Mouse (Mus musculus) gastrocnemius, adult 2 months (tissue): ENCODE results near the gene Klhdc8a. TPM values are rescaled to one million over a fixed set of nuclear protein-coding genes. Genes with fewer than 3 reads are reported as not detected.

ENCODE experiments used
- DNase-seq: peaks from one replicate; pipeline ENCODE4 v3.0.0; 2022
- H3K27ac ChIP-seq: fragments of 200-600 bp; 2 replicates; pipeline ENCODE4 v1.8.1; 2022; ENCODE audit warnings: mild to moderate bottlenecking
- H3K4me3 ChIP-seq: fragments of 200-600 bp; 2 replicates; pipeline ENCODE4 v1.8.1; 2022; ENCODE audit warnings: mild to moderate bottlenecking, moderate library complexity
- CTCF ChIP-seq: fragments of 200-600 bp; IDR thresholded peaks from 2 replicates; pipeline ENCODE4 v1.8.1; 2022; ENCODE audit warnings: antibody characterized with exemption, mild to moderate bottlenecking, moderate library complexity
- intact Hi-C: fragments of 180-260 bp; cut with DNase I; formaldehyde crosslinking; loops from one replicate; pipeline ENCODE4 v1.15.1; 2025
- total RNA-seq, 2 experiments: library from RNA; stranded (reverse); gene quantifications; 2 replicates each; pipeline ENCODE4 v1.2.3; 2021

The Klhdc8a gene
- total RNA-seq, 2 experiments from 2014 or later, result 0.13 to 0.31 TPM

DNA sequence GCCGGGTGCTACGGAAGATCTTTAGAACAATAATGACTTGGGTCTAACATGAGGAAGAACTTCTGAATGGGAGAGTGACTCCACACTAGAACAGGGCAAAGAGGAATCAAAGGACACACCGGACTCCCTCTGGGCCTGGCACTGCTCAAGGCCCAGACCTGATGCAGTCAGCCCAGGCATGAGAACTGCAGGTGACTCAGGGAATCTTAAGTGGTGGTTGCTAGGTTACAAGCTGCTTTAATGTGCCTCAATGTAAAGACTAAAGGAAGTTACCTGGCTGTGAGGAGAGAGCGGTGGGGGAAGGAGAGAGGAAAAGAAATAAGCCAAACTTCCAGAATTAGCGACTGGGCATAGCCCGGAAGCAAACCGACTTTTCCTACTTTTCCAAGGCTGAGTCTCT, 2.9 kb upstream of the Klhdc8a start:
- Histone ChIP-seq H3K4me3 (no peak overlapping the region), H3K27ac (no peak overlapping the region)
- DNase-seq, result no peak
- intact Hi-C loops, result no loop called here
- TF ChIP-seq CTCF, result no peak

DNA sequence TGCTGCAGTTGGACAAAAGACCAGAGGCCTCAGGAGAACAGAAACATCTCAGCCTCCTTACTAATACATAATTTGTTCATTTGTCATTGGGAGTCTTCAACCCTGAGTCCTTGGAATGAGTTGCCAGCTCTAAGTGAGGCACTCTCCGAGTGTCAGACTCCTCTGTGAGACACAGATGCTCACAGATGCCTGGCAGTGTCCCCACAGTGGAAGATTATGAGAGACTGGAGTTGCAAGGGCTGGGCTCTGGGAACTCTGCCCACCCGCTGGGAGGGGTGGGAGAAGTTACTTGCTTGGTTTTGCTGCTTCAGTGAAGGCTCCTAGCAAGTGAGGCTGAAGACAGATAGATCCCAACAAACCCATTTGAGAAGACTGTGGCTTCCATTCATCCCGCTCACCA, 2.4 kb upstream of the Klhdc8a start:
- peak; percentile 74 for DNase-seq
- H3K27ac ChIP-seq, result no peak overlapping the region
- intact Hi-C loops, result no loop called here

GRCm38 (mm10) chr1:132298801-132299464, 507 bp downstream of the Klhdc8a start:
- peak; percentile 67 for DNase-seq
- intact Hi-C loops, result no loop called here
- H3K4me3 ChIP-seq, result peak overlapping the region; percentile 84
- peak overlapping the region; percentile 71 for H3K27ac ChIP-seq
- TF ChIP-seq CTCF, result no peak

More for the DNA sequence above, 2.4 kb upstream of the Klhdc8a start:
- H3K4me3 ChIP-seq, result no peak overlapping the region
- no peak for TF ChIP-seq CTCF

GRCm38 (mm10) chr1:132299744-132300143, 1.3 kb downstream of the Klhdc8a start:
- DNase-seq, result no peak
- H3K4me3 ChIP-seq, result no peak overlapping the region

GRCm38 (mm10) chr1:132301242-132301641, 2.8 kb downstream of the Klhdc8a start:
- no peak for TF ChIP-seq CTCF
- DNase-seq, result no peak
- intact Hi-C loops, result no loop called here

More at GRCm38 (mm10) chr1:132299744-132300143, 1.3 kb downstream of the Klhdc8a start:
- TF ChIP-seq CTCF, result no peak
- H3K27ac ChIP-seq, result no peak overlapping the region
- intact Hi-C loops, result no loop called here

DNA sequence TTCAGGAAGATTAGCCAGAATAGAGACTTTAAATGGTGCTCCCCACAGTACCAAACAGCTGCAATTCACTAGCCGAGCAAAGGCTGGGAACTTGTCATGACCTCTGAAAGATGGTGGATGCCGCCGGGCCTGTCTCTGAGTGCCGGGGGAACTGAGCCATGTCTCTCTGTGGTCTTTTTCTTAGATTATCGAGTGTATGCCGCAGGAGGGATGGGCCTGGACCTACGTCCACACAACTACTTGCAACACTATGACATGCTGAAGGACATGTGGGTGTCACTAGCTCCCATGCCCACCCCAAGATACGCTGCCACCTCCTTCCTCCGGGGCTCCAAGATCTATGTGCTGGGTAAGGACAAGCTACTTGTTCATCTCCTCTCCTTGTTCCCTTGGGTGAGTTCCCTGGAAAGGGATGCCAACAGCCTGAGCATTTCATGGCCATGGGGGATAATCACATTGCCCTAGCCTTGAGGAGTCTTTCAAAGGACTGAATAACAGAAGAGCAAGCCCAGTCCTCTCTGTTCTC, 4.0 kb downstream of the Klhdc8a start:
- Histone ChIP-seq H3K4me3 (no peak overlapping the region), H3K27ac (no peak overlapping the region)
- no peak for TF ChIP-seq CTCF
- intact Hi-C loops, result no loop called here
- DNase-seq, result no peak

More at GRCm38 (mm10) chr1:132301242-132301641, 2.8 kb downstream of the Klhdc8a start:
- Histone ChIP-seq H3K4me3 (no peak overlapping the region), H3K27ac (no peak overlapping the region)

DNA sequence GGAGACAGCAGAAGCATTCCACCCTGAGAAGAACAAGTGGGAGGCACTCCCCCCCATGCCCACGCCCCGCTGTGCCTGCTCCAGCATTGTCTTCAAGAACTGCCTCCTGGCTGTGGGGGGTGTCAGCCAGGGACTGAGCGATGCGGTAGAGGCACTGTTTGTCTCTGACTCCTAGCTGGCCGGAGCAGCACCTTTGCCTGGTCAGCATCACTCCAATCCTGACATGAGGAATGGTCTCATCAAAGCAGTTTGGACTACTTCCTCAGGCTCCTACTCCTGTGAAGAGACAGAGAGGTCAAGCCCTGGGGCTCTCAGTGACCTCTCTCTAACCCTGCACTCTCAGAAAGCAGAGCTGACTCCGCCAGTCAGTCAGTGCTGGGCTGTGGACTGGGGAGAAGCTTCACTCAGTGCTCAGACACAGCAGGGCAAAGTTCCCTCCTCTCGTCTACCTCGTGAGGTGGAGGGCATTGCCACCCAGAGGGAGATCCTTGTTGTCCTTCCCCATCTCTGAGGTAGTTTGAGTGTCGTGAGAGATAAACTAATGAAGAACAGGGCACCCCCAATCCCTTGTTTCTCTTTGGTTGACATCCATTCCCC, 6.3 kb downstream of the Klhdc8a start:
- intact Hi-C loops, result no loop called here
- Histone ChIP-seq H3K4me3 (no peak overlapping the region), H3K27ac (no peak overlapping the region)
- DNase-seq, result no peak
- TF ChIP-seq CTCF, result no peak

DNA sequence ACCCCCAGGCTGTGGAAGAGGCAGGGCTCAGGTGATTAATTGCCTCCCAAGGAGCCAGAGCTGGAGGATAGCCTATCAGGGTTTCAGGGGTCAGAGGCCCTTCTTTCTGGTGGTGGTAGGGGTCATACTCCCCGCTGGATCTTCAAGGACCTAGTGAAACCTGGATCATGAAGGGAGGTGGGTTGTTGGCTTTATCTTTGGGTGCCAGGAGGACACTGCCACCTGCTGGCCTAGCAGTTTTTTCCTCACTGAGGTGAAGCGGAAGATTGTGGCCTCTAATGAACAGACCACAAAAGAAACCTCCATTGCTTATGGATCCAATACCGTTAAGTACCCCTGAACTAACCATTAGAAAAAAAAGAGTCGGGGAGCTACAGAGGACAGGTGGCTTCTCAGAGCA, 7.7 kb downstream of the Klhdc8a start:
- peak; percentile 79 for TF ChIP-seq CTCF
- intact Hi-C loops, result loop anchor here (1.0 to 2.0 kb wide), 2 partner anchors 94 to 147 kb away; no protein-coding TSS in a partner anchor

DNA sequence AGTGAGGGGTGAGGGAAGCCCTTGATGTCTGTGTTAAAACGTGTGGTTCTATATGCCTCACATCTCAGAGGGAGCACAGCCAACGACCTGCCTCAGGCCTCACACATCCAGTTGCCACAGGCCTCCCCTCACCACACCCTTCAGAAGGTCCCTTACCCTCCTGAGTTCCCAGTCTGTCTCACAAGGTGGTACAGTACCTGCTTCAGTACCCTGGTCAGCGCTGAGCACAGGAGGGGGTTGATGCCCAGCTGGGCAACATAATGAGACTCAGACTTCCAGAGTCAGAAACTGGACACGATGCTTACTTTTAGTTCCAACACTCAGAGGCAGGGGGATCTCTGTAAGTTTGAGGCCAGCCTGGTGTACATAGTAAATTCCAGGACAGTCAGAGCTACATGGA, 8.4 kb downstream of the Klhdc8a start:
- intact Hi-C loops, result loop anchor here (1.0 to 2.0 kb wide), 2 partner anchors 95 to 148 kb away; no protein-coding TSS in a partner anchor
- H3K4me3 ChIP-seq, result no peak overlapping the region
- DNase-seq, result no peak
- H3K27ac ChIP-seq, result no peak overlapping the region
- no peak for TF ChIP-seq CTCF

More for the DNA sequence above, 7.7 kb downstream of the Klhdc8a start:
- no peak overlapping the region for H3K4me3 ChIP-seq
- peak; percentile 62 for DNase-seq
- no peak overlapping the region for H3K27ac ChIP-seq

DNA sequence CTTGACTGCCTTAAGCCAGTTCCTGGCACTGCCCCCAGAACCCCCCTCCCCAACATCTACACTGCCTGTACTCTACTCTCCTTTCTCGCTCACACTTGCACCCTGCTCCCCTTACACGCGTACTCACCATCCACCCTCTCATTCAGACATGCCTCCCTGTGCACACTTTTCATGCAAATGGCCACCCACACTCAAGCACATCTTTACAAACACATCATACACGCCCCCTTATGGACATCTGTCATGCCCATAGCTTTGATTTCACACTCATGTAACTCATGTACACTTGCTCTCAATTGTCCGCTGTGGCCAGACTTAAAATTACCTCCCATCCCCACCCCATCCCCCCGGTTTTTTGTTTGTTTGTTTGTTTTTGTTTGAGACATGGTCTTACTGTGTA, 9.5 kb downstream of the Klhdc8a start:
- Histone ChIP-seq H3K4me3 (no peak overlapping the region), H3K27ac (no peak overlapping the region)
- intact Hi-C loops, result loop anchor here (2.0 kb wide), 1 partner anchor 149 kb away; no protein-coding TSS in a partner anchor
- no peak for TF ChIP-seq CTCF
- no peak for DNase-seq

DNA sequence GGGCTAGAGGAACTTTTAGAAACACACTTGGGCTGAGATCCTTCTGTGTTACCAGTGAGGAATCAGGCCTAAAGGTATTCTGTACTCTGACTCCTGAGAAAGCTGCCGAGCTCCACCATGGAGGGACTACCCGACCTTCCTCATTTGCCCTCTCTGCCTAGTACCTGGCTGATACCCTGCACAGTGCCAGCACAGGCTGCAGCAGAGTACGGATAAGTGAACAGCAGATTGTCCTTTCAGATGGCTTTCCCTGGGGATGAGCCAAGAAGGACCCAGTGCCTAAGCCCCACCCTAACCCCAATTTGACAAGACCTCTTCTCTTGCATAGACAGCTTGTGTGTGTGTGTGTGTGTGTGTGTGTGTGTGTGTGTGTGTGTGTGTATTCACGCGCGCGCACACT, 10.2 kb downstream of the Klhdc8a start:
- Histone ChIP-seq H3K4me3 (no peak overlapping the region), H3K27ac (no peak overlapping the region)
- DNase-seq, result no peak
- TF ChIP-seq CTCF, result no peak
- intact Hi-C loops, result no loop called here

DNA sequence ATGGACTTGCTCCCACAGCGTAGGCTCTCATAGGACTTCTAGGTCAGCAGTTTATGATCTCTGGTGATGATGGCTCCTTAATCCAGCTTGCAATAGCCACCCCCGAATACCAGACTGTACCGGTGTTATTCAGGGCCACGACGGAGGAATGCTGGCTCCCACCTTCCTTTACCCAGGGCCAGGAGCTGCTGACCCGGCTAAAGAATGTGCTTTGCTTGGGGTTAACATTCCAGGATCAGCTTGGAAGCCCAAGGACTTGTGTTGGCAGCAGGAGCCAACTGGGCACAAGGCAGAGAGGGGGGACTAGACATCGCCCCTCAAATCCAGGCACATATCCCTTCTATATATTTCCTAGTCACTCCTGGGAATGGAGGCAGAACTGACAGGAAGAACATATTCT, 12.3 kb downstream of the Klhdc8a start:
- no peak overlapping the region for H3K4me3 ChIP-seq
- no peak overlapping the region for H3K27ac ChIP-seq
- intact Hi-C loops, result no loop called here
- DNase-seq, result no peak
- no peak for TF ChIP-seq CTCF

DNA sequence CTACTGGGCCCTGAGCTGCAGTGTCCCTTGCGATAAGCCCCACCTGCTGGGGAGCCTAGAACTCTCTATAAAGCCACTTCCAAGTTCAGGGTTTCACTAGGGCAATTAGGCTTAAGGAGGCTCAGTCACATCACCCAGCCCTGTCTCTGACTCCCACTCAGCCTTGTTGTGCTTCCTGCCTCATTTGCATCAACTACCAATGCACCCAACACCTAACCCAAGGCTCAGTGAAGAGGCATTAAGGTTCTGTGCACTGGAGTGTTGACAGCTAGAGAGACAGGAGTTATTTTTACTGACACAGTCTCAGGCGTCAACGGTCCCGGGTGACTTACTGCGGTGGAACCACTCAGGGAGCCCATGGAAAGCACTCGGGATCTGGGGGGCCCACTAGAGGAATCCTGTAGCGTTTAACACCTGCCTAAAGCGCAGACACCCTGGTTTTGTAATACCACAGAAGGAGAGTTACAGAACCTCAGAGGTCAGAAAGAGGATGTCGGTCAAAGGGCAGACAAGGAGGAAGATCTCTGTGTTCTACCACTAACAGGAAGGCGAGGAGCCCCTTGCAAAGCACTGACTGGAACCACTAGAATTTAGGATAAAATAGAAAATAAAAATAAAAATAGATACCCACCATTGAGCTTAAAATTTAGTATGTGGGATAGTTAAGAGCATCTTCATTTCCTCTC, 12.9 kb downstream of the Klhdc8a start:
- intact Hi-C loops, result no loop called here
- DNase-seq, result no peak
- TF ChIP-seq CTCF, result no peak
- Histone ChIP-seq H3K27ac (no peak overlapping the region), H3K4me3 (no peak overlapping the region)
